Mouse (Mus musculus): ENCODE measurements around the gene Akr1c19.
"Not testable (repeated sequence)": the region's sequence is repeated elsewhere in the genome, so short reads cannot be mapped to it uniquely, and the experiment has no call there.

Akr1c19 gene

DNA sequence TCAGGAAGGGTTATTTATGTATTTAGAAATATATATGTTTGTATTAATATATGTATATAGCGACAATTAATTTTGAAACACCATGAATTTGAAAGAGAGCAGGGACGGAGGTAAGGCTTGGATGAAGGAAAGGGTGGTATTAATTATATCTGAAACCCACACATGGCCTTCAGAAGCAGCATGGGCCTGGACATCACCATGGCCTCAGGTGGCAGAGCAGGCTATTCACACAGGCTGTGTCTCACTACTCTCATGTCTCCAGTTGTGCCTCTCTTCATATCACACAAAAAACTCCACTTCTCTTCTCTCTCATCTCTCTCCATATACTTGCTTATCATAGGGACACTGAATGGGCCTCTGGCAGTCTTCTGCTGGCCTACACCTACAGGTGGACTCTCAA is 37.0 kb downstream of the Akr1c19 start:
- intact Hi-C loops (cut with DNase I) = not testable (repeated sequence)

DNA sequence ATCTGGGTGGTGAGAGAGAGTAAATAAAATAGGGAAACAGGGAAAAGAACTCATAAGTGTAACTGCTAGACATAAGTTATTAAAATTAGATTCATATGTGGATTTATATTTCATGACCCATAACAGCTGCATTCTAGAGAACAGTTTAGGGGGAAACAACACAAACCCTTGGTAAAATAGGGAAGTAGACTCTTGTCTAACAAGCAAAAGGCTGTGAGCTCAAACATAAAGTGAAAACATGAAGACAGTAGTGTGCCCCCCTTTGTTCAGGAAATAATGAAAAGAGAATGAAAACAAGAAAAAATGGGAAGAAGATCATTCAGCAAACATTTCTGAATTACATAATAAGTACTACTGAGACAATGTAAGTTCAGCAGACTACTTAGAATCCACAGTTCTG is 42.4 kb downstream of the Akr1c19 start:
- intact Hi-C loops (cut with DNase I) = no loop called here

DNA sequence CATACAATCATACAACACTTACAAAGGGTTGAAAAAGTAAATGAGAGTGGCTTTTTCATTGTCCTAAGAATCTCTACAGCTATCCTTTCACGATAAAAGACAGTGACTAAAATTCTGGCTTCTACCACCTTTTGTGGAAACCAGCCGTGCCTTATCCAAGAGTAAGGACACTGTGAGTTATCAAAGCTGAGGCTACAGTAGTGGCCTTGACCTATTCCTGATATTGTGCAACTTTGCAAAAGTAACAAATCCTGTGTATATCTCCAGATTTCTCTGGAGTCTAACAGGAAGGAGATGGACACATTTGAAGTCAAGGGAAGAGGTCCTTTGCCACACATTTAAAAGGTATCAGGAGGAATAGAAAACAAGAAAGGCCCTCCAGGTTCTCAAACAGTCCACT is 49.0 kb downstream of the Akr1c19 start:
- intact Hi-C loops (cut with DNase I) = no loop called here

DNA sequence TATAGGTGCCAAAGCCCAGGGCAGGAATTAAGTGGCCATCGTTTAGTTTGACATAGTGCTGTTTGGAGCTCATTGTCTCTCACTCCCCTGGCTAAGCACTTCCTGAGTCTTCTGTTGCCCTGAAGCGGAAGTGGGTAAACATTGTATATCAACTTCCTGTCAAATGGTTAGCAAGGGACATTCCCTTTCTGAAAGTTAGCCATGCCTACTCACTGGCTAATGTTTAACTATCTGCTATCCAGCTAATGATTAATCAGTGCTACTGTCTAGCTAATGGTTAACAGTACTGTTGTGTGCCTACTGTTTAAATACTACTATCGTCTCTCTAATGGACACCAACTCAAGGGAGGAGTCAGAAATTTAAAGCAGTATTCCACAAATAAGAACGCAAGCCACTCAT is 50.8 kb downstream of the Akr1c19 start, which contains the start of gene Akr1c12:
TSS of gene Akr1c12 (minus strand) at position 150 of the 400 bp plus-strand sequence.
- intact Hi-C loops (cut with DNase I) = no loop called here

DNA sequence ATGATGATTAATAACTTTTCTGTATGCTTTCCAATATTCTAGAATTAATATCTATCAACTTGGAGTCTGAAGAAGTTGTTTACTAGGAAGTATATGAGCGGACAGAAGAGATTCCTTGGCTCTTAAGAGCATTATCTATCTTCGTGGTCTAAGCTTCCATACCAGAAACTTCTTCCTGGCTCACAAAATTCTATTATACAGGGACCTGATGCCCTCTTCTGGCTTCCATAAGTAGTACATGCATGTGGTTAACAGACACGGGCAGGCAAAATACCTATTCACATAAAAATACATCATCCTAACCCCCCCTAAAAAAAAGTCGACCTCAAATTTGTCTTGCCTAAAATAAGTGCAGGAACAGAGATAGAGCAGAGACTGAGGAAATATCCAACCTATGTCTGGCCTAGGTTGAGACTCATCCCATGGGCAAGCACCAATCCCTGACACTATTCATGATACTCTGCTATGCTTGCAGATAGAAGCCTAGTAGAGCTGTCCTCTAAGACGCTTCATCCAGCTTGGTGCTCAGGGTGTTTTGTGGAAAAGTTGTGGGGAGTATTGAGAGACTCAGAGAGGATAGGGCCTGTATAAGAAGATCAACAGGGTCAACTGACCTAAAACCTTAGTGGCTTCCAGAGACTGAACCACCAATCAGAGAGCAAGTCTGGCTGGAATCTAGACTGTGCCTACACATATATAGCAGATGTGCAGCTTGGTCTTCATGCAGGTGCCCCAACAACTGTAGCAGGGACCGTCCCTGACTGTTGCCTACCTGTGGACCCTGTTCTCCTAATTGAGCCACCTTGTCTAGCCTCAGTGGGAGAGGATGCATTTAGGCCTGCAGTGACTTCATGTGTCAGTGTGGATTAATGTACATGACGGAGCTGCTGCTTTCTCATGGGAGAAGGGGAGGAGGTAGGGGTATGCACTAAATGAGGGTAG is 53.2 kb downstream of the Akr1c19 start:
- intact Hi-C loops (cut with DNase I) = loop anchor here (2.0 to 5.0 kb wide), 4 partner anchors 93 to 269 kb away; no protein-coding TSS in a partner anchor

DNA sequence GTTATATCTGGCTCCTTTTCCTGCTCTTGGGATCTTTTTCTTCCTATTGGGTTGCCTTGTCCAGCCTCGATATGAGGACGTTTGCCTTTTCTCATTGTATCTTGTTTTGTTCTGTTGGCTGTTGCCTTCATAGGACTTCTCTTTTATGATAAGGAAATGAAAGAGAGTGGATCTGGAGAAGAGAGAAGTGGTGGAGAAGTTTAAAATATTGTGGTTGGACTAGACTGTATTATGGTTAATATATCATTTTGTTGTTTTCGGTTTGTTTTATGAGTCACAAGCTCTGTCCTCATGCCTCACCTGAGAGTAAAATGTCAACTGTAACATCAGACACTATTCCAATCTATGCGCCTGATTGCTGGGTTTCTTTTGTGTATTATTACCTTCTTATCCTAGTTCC is 68.5 kb downstream of the Akr1c19 start:
- intact Hi-C loops (cut with DNase I) = no loop called here
